Comparison of ENCODE assay signal across 8 mouse cellular contexts in genomic region chr17:3115380-3115974, GRCm38 (mm10). TPM values are rescaled to one million over a fixed set of nuclear protein-coding genes. Genes with fewer than 3 reads are reported as not detected.
DNase-seq lines count a peak whose midpoint lies in the region; ATAC-seq and TF ChIP-seq lines count a peak whose summit lies in the region.

No protein-coding gene starts in this region.

- H3K4me2 ChIP-seq in hindbrain, embryonic 14.5 days (replicated peaks): peak overlapping the region; percentile 85

- DNase-seq in Patski (ENCODE audit: low read depth, low spot score): no peak
- peak; percentile 63 for DNase-seq in cerebellum, adult 8-10 months
- peak; percentile 40 for DNase-seq in forelimb bud, embryonic 11.5 days (ENCODE audit: low read depth, low spot score)
- peak; percentile 42 for DNase-seq in hindbrain, embryonic 14.5 days (ENCODE audit: low spot score)
- peak; percentile 62 to 66 for DNase-seq in left cerebral cortex, adult 2 months (ENCODE audit: extremely low spot score in 1 of 2, low spot score in 2 of 2)
- DNase-seq in right cerebral cortex, postnatal 14 days: peak; percentile 60
- peak; percentile 68 for DNase-seq in yolk sac, embryonic 10.5 days (ENCODE audit: low spot score)

- POLR2A ChIA-PET in Patski (lab: Charles Lee): interaction anchor here (0.5 to 0.9 kb wide), 4 partner anchors 15 to 32 kb away, joined by 3 to 7 read pairs (median 4); no protein-coding TSS in a partner anchor

- CTCF ChIA-PET in Patski (lab: Charles Lee): no interaction called here

- in situ Hi-C loops in Patski (cut with MboI; ENCODE audit: low pct_unique_long_range_greater_than_20kb): no loop called here

- WGBS in hindbrain, embryonic 14.5 days: 3% methylated on average over 33 of the region's 47 CpGs

- peak overlapping the region; percentile 94 for H3K9ac ChIP-seq in hindbrain, embryonic 14.5 days

- peak overlapping the region; percentile 95 for H3K4me3 ChIP-seq in hindbrain, embryonic 14.5 days (replicated peaks; ENCODE audit: low read length)
- H3K4me3 ChIP-seq in left cerebral cortex, adult 2 months: peak overlapping the region; percentile 88

- ATAC-seq in Patski: peak; percentile 63
- no peak; the same call in none of the 2 replicates for ATAC-seq in hindbrain, embryonic 14.5 days (ENCODE audit: low FRiP score)
- ATAC-seq in megakaryocyte progenitor cell, adult 5-6 weeks (replicated peaks; ENCODE audit: poor library complexity): peak; percentile 48

- peaks cover 34% of the 10 kb centered on the region for H3K4me1 ChIP-seq in hindbrain, embryonic 14.5 days (replicated peaks; ENCODE audit: control insufficient read depth, insufficient read depth, low read length)

- no peaks in the 10 kb centered on the region for H3K9me3 ChIP-seq in hindbrain, embryonic 14.5 days (ENCODE audit: control insufficient read depth, low read length)

- no peak for TF ChIP-seq CTCF in Patski (IDR thresholded peaks at IDR 0.05)
- no peak for TF ChIP-seq CTCF in left cerebral cortex, adult 2 months (IDR thresholded peaks at IDR 0.05)

- intact Hi-C loops in left cerebral cortex, adult 2 months (cut with DNase I): loop anchor here (2.0 kb wide), 1 partner anchor 31 kb away; no protein-coding TSS in a partner anchor

- H3K27ac ChIP-seq in hindbrain, embryonic 14.5 days: peak overlapping the region; percentile 99
- H3K27ac ChIP-seq in left cerebral cortex, adult 2 months: peak overlapping the region; percentile 99

- H3K36me3 ChIP-seq in hindbrain, embryonic 14.5 days (replicated peaks; ENCODE audit: control insufficient read depth, insufficient read depth): no peaks in the 10 kb centered on the region; the same call in 1 of the 2 replicates

- H3K27me3 ChIP-seq in Patski: no peaks in the 10 kb centered on the region
- no peaks in the 10 kb centered on the region for H3K27me3 ChIP-seq in hindbrain, embryonic 14.5 days (ENCODE audit: control insufficient read depth, insufficient read depth, low read length)

RNA-seq across cellular contexts. Expression of gene Scaf8, which starts 0.7 kb away (rescaled TPM):
- polyA plus RNA-seq in Patski (2021): 45.4 TPM
- polyA plus RNA-seq in hindbrain, embryonic 14.5 days (2014; fragmentation: Nextera tagmentation; extraction: Ambion mirVana): 19.3 and 21.3 TPM in 2 replicates
- 10 to 100 TPM; 58.8 to 63.6 TPM for total RNA-seq in left cerebral cortex, adult 2 months (2021)
- total RNA-seq in megakaryocyte progenitor cell, adult 5-6 weeks (2015): 35.9 and 37.9 TPM in 2 replicates
- total RNA-seq in megakaryocyte progenitor cell, adult 5-6 weeks (2017): 30.2 and 35.3 TPM in 2 replicates
